Mouse (Mus musculus) stomach, postnatal 0 days (tissue): ENCODE measurements around the gene Phox2a.

ENCODE experiments used
- CTCF ChIP-seq: IDR thresholded peaks from 2 replicates; pipeline ENCODE4 v1.5.1; 2016; ENCODE audit warnings: antibody characterized with exemption, low read depth, mild to moderate bottlenecking, moderate library complexity
- EP300 ChIP-seq: optimal IDR thresholded peaks from 2 replicates; pipeline ENCODE3; 2016; ENCODE audit warnings: antibody characterized with exemption

DNA sequence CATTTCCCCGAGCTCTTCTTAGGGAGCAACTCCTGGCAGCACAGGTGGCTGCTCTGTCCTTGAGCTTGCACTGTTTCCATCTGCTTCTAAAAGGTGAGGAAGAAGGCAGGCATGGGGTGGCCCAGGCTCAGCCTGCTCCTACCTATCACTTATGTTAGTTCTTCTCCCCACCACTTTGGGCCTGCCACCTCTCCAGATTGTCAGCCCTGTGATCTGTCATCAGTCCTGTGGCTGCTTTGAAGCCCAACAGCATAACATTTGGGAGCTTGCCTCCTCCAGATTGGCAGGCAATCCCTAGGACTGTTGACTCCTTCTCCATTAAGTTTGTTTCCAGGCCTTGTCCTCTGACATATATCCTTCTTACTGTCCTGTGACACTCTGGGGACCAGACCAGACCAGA is 46.5 kb upstream of the Phox2a start:
- TF ChIP-seq CTCF (no peak), EP300 (no peak)
